Mouse (Mus musculus) intestine, embryonic 16.5 days (tissue): ENCODE measurements around the gene Chst11. TPM values are rescaled to one million over a fixed set of nuclear protein-coding genes. Genes with fewer than 3 reads are reported as not detected.

Experiments used
- ATAC-seq: fragments of 200-750 bp; cut with Nextera tagmentation; 2 replicates; pipeline ENCODE4 v1.8.0; 2017; ENCODE audit warnings: moderate TSS enrichment, moderate library complexity
- H3K27ac ChIP-seq: fragments of 300-500 bp; sonication (generic); 2 replicates; pipeline ENCODE4 v1.5.1; 2014; ENCODE audit warnings: mild to moderate bottlenecking, low read length
- H3K27me3 ChIP-seq: fragments of 300-500 bp; sonication (generic); replicated peaks from 2 replicates; pipeline ENCODE4 v1.6.1; 2014; ENCODE audit warnings: low read length, control low read depth, mixed read lengths; ENCODE audit not compliant: control insufficient read depth, insufficient read depth
- H3K36me3 ChIP-seq: fragments of 300-500 bp; sonication (generic); 2 replicates; pipeline ENCODE4 v1.6.1; 2014; ENCODE audit warnings: low read length, control low read depth; ENCODE audit not compliant: control insufficient read depth, insufficient read depth
- H3K4me1 ChIP-seq: fragments of 300-500 bp; sonication (generic); 2 replicates; pipeline ENCODE4 v1.6.1; 2014; ENCODE audit warnings: low read length, control low read depth, mixed read lengths; ENCODE audit not compliant: control insufficient read depth, insufficient read depth
- H3K4me2 ChIP-seq: fragments of 300-500 bp; sonication (generic); 2 replicates; pipeline ENCODE4 v1.6.1; 2014; ENCODE audit warnings: low read depth, low read length, control low read depth
- H3K4me3 ChIP-seq: fragments of 300-500 bp; sonication (generic); 2 replicates; pipeline ENCODE4 v1.5.1; 2014; ENCODE audit warnings: mild to moderate bottlenecking, low read length
- H3K9ac ChIP-seq: fragments of 300-500 bp; sonication (generic); 2 replicates; pipeline ENCODE4 v1.6.1; 2014; ENCODE audit warnings: low read depth, low read length
- H3K9me3 ChIP-seq: fragments of 300-500 bp; sonication (generic); 2 replicates; pipeline ENCODE4 v1.6.1; 2016; ENCODE audit warnings: low read length, control low read depth; ENCODE audit not compliant: control insufficient read depth
- WGBS: fragments of 180-500 bp; shearing (Covaris S2); extraction: QIAGEN DNeasy Blood & Tissue Kit; methylation state at CpG from one replicate; pipeline ENCODE4 v1.1.7; 2014; 5-methylcytosine and 5-hydroxymethylcytosine counted together
- polyA plus RNA-seq: library from polyadenylated mRNA; unstranded; fragments of >200 nt; fragmentation: Nextera tagmentation; extraction: Ambion mirVana; gene quantifications from 2 replicates; pipeline ENCODE4 v1.2.1, GENCODE M21; 2015

Gene Chst11
- polyA plus RNA-seq, 1 experiment from 2014 or later: 0.88 TPM

DNA sequence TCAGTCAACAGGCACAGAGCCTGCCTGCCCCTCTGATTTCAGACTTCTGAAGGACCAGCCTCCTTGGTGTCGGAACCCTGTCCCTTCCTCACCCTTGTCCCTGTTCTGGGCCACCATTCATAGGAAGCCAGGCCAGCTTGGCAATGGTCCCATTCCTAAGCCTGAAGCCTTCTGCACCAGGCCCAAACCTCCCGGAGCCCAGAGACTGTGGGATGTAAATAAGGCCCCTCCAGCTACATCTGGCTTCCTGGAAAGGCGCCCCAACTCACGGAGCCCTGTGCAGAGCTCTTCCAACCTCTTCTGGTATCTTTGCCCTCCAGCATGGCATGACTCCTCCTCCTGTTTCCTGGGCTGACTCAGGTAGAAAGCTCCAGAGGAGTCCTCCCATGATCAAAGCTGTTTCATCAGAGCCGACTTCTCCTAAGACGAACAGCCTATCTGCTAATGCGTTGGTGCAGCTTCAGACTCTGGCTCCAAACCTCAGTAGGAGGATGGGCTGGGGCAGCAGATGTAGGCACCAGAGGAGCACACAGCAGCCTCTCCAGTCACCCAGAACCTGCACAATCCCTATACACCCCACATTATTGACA lies 199.3 kb downstream of the Chst11 start:
- peaks cover under 1% of the 10 kb centered on the region; the same call in 1 of the 2 replicates for H3K9me3 ChIP-seq
- H3K4me3 ChIP-seq: no peak overlapping the region
- H3K4me2 ChIP-seq: no peak overlapping the region
- no peak overlapping the region for H3K27ac ChIP-seq
- no peak for ATAC-seq
- H3K27me3 ChIP-seq: no peaks in the 10 kb centered on the region
- WGBS: 64% methylated on average over 7 of the region's 7 CpGs
- H3K4me1 ChIP-seq: 0 out of 2 replicates have a peak, but pooled peaks cover 6% of the 10 kb centered on the region
- no peaks in the 10 kb centered on the region for H3K36me3 ChIP-seq
- no peak overlapping the region for H3K9ac ChIP-seq

DNA sequence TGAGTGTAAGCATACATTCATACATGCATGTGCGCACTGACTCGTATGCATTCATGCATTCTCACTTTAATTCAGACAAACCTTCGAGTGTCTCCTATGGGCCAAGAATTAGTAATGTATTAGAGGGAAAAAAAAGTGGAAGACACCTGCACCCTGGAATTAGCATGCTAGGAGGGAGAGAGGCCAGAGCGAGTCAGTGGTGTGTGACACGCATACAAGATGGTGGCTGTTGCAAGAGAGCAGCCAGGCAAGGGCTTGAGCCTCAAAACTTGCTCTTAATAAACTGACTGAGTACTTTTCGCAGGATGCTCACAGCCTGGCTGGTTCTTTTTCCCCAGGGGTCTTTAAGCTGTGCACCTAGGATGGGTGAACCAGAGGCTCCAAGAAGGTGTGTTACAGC lies 199.8 kb downstream of the Chst11 start:
- WGBS: 90% methylated on average over 6 of the region's 6 CpGs
- Histone ChIP-seq H3K9ac (no peak overlapping the region), H3K4me3 (no peak overlapping the region), H3K36me3 (no peaks in the 10 kb centered on the region), H3K4me1 (0 out of 2 replicates have a peak, but pooled peaks cover 6% of the 10 kb centered on the region), H3K4me2 (no peak overlapping the region), H3K27ac (no peak overlapping the region), H3K27me3 (no peaks in the 10 kb centered on the region), H3K9me3 (no peaks in the 10 kb centered on the region)
- ATAC-seq: no peak

DNA sequence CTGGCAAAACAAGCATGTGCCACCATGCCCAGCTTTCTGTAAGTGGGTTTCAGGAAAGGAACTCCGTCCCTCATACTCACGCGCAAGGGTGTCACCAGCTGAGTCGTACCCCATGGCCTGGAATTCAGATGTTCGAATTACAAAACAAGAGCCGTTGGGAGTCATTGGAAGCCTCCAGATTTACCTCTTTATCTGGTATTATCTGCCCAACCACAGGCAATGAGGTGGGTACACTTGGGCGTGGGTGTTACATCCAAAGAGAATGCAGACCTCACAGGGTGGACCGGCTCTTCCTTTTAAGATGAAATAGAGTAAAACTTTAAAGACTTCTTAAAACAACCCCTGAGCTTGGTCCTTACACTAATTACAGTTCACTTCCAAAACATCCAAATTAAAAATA lies 200.9 kb downstream of the Chst11 start:
- no peak for ATAC-seq
- 87% methylated on average over 8 of the region's 8 CpGs for WGBS
- Histone ChIP-seq H3K4me1 (0 out of 2 replicates have a peak, but pooled peaks cover 6% of the 10 kb centered on the region), H3K4me3 (no peak overlapping the region), H3K27me3 (no peaks in the 10 kb centered on the region), H3K36me3 (no peaks in the 10 kb centered on the region; the same call in 1 of the 2 replicates), H3K9ac (no peak overlapping the region), H3K4me2 (no peak overlapping the region), H3K9me3 (no peaks in the 10 kb centered on the region; the same call in 1 of the 2 replicates), H3K27ac (no peak overlapping the region)

DNA sequence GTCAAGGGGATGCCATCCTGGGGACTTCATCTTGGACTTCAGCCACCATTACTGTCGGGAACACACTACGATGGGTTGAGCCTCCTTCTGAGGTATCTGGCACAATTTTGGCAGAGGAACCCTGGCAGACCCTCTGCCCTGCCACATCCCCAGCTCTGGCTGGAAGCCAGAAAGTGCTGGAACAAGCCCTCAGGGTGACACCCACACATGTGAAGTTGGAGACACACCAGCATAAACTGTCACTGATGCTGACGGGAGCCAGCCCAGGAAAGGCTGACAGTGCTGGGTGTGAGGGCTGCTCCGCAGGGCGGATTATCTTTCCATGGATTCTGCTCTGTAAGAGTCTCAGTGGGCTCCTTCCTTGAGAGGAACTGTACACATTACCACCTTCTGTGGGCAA lies 201.7 kb downstream of the Chst11 start:
- ATAC-seq: no peak
- Histone ChIP-seq H3K36me3 (no peaks in the 10 kb centered on the region; the same call in 1 of the 2 replicates), H3K27me3 (no peaks in the 10 kb centered on the region), H3K9ac (no peak overlapping the region), H3K4me1 (0 out of 2 replicates have a peak, but pooled peaks cover 6% of the 10 kb centered on the region), H3K27ac (no peak overlapping the region), H3K4me3 (no peak overlapping the region), H3K9me3 (no peaks in the 10 kb centered on the region; the same call in 1 of the 2 replicates), H3K4me2 (no peak overlapping the region)
- 60% methylated on average over 5 of the region's 5 CpGs for WGBS

DNA sequence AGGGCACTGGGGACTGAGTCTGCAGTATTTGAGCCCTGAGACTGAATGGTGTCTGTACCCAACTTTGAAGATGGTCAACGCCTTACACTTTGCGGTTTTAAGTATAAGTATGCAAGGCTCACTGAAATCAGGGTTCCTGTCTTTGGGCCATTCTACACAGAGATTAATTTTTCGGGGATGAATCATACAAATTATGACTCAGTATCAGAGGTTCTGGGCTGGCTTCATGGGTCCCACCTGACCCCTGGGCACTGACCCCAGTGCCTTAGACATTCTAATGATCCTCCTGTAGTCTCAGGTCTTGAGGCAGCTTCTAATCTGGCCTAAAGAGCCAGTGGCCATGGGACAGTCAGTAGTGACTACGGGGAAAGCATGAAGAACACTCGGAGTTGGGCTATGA lies 203.8 kb downstream of the Chst11 start:
- H3K27ac ChIP-seq: no peak overlapping the region
- WGBS: 96% methylated on average over 5 of the region's 5 CpGs
- no peak overlapping the region for H3K9ac ChIP-seq
- no peak overlapping the region for H3K4me2 ChIP-seq
- 0 out of 2 replicates have a peak, but pooled peaks cover 3% of the 10 kb centered on the region for H3K4me1 ChIP-seq
- no peaks in the 10 kb centered on the region for H3K27me3 ChIP-seq
- no peak overlapping the region for H3K4me3 ChIP-seq
- no peaks in the 10 kb centered on the region; the same call in 1 of the 2 replicates for H3K36me3 ChIP-seq
- no peaks in the 10 kb centered on the region; the same call in 1 of the 2 replicates for H3K9me3 ChIP-seq
- ATAC-seq: no peak

DNA sequence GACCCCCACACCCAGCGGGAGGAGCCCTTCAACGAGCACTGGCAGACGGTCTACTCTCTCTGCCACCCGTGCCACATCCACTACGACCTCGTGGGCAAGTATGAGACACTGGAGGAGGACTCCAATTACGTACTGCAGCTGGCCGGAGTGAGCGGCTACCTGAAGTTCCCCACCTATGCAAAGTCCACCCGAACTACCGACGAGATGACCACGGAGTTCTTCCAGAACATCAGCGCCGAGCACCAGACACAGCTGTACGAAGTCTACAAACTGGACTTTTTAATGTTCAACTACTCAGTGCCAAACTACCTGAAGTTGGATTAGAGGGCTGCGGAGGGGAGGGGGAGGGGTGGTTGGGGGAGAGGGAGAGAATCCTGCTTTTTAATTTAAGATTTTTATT lies 206.2 kb downstream of the Chst11 start:
- Histone ChIP-seq H3K27ac (no peak overlapping the region), H3K4me2 (no peak overlapping the region), H3K4me3 (no peak overlapping the region), H3K27me3 (no peaks in the 10 kb centered on the region), H3K36me3 (no peaks in the 10 kb centered on the region; the same call in 1 of the 2 replicates), H3K4me1 (no peaks in the 10 kb centered on the region), H3K9me3 (no peaks in the 10 kb centered on the region; the same call in 1 of the 2 replicates), H3K9ac (no peak overlapping the region)
- WGBS: 93% methylated on average over 17 of the region's 17 CpGs
- no peak for ATAC-seq

DNA sequence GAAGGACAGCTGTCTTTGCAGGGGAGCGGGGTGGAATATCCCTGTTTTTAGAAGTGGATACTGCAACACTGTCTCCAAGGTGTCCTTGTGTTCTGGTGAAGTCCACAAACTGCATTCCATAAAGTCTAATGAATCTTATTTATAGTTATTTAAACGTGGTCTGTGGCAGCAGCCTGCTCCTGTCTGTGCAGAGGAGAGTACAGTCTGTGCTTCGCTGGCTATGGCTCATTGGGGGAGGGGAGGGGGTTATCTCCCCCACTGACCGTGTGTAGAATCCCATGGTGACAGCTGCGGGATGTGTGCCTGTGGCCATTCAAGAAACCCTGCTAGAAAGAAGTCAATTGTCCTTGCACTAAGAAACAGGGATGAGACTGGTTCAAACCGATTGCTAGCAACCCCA lies 206.7 kb downstream of the Chst11 start:
- WGBS: 66% methylated on average over 6 of the region's 6 CpGs
- no peak for ATAC-seq

DNA sequence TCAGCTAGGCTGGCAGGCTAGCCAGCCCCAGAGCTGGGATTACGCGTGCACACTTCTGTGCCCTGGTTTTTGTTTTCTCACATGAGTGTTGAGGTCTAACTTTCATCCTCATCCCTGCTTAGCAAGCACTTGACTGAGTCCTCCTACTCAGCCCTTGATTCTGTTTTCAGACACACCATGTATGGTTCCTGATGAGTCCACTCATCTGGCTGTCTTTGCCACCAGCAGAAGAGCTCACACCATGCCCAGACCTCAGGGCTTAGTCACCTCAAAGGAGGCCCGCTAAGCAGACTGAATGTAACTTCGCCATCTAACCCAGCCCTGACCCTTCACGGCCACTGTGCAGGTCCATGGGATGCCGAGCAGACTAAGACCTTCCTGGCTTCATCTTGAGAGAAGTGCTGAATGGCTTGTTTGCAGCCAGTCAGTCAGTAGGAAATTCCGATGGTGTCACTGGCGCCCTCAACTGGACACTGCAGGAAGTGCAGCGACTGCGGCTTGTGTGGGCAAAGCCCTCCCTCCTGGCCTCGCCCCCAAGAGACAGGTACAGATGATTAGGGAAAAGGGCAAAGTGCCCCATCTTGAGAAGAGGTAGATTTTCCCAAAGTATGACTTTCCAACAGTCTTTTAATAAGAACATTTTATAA lies 212.5 kb downstream of the Chst11 start:
- Histone ChIP-seq H3K36me3 (no peaks in the 10 kb centered on the region), H3K4me1 (no peaks in the 10 kb centered on the region), H3K27me3 (no peaks in the 10 kb centered on the region), H3K4me3 (no peak overlapping the region), H3K9me3 (no peaks in the 10 kb centered on the region), H3K4me2 (no peak overlapping the region), H3K27ac (no peak overlapping the region), H3K9ac (no peak overlapping the region)
- 59% methylated on average over 11 of the region's 11 CpGs for WGBS
- no peak for ATAC-seq

More for the DNA sequence above, 206.7 kb downstream of the Chst11 start:
- Histone ChIP-seq H3K27me3 (no peaks in the 10 kb centered on the region), H3K4me3 (no peak overlapping the region), H3K9me3 (no peaks in the 10 kb centered on the region; the same call in 1 of the 2 replicates), H3K27ac (no peak overlapping the region), H3K4me2 (no peak overlapping the region), H3K9ac (no peak overlapping the region), H3K36me3 (no peaks in the 10 kb centered on the region; the same call in 1 of the 2 replicates), H3K4me1 (no peaks in the 10 kb centered on the region)

DNA sequence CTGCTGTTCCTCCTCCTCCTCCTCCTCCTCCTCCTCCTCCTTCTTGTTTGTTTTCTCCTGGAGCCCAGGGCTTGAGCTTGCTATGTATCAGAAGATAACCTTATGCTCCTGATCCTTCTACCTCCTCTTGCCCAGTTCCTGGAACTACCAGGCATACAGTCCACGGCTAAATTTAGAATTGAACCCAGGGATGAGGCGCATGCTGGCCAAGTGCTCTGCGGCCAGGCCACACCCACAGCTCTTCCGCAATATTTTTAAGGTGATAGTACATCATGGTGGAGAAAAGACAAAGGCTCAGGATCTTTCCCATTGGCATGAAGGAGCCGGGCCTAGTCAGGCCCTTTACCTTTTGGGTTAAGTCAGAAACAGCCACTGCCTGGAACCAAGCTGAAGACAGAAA lies 213.4 kb downstream of the Chst11 start:
- no peaks in the 10 kb centered on the region for H3K27me3 ChIP-seq
- no peak overlapping the region for H3K4me3 ChIP-seq
- no peaks in the 10 kb centered on the region for H3K4me1 ChIP-seq
- no peaks in the 10 kb centered on the region for H3K36me3 ChIP-seq
- WGBS: 64% methylated on average over 5 of the region's 5 CpGs
- no peak for ATAC-seq
- H3K4me2 ChIP-seq: no peak overlapping the region
- H3K9me3 ChIP-seq: no peaks in the 10 kb centered on the region
- no peak overlapping the region for H3K27ac ChIP-seq
- H3K9ac ChIP-seq: no peak overlapping the region
